Mouse (Mus musculus): ENCODE measurements at regions not wholly inside any gene's neighbourhood (a gene's known extent, or its start where the extent isn't known, plus 50 kb on each side); places are given as distances from the start of the nearest gene placed in this dataset.

DNA sequence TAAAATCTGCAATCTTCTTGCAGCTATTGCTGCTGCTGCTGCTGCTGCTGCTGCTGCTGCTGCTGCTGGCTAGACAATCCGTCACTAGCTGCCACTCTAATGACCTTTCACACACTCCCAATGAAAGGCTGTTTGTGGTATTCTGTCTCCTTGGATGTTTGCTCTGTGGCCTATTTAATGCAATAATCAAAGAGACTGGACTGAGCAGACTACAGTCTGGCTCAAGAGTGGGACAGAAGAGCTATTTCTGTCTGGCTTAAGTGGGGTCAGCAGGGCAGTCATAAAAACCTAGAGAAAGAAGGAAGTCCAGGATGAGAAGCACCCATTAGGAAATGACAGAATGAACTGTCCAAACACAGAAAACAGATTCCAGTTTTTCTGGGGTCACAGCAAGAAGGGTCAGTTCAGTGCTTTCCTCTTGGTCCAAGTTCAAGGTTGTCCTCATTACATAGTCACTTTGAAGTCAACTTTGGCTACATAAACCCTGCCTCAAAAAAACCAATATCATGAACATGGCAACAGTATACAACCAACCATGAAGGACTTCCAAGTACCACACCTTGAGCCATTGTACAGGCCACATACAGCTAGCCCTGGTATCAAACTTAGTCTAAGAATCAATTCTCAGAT lies 586.8 kb downstream of the Cdk5rap2 start:
- TF ChIP-seq EP300 (optimal IDR thresholded peaks at IDR 0.05): no peak
- TF ChIP-seq CTCF (IDR thresholded peaks at IDR 0.05; ENCODE audit: low read depth): no peak

All from stomach, postnatal 0 days (tissue).